Mouse (Mus musculus) megakaryocyte, adult 5-6 weeks (primary cell): ENCODE data around the gene Srebf1. TPM values are rescaled to one million over a fixed set of nuclear protein-coding genes. Genes with fewer than 3 reads are reported as not detected.

ENCODE experiments used
- ATAC-seq: 2 replicates; pipeline ENCODE4 v1.8.0; 2016; ENCODE audit warnings: mild to moderate bottlenecking, inconsistent platforms; ENCODE audit not compliant: poor library complexity, severe bottlenecking
- total RNA-seq, 2 experiments: library from RNA; stranded (forward) in 1 of 2; stranded (reverse) in 1 of 2; fragments of 153-499, 151-499 nt in 1 of 2; fragments of 221-1000, 200-1000 nt in 1 of 2; gene quantifications; 2 replicates each; pipeline versions ENCODE4 v1.2.3 to v1.2.4; 2015 to 2017

The Srebf1 gene
- total RNA-seq, 2 experiments from 2014 or later: 27.6 to 37.3 TPM

DNA sequence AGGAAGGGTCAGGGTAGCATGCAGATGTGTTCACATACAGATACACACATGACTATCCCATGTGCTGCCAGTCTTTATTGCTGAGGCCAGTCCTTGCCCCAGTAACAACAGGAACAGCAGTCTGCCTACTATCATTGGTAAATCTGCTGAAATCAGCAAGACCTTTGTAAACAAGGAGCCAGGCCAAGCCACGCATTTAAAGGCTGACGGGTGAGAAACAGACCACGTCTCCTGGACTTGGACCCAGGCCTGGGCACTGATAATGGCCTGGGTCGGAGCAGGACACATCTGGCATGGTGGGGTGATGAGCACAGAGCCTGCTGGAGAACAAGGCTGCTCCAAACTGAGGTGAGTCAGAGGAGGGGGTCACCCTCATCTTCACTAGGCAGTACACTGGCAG lies 18.1 kb upstream of the Srebf1 start:
- no peak for ATAC-seq

GRCm38 (mm10) chr11:60235351-60235750 lies 13.0 kb upstream of the Srebf1 start:
- no peak for ATAC-seq

DNA sequence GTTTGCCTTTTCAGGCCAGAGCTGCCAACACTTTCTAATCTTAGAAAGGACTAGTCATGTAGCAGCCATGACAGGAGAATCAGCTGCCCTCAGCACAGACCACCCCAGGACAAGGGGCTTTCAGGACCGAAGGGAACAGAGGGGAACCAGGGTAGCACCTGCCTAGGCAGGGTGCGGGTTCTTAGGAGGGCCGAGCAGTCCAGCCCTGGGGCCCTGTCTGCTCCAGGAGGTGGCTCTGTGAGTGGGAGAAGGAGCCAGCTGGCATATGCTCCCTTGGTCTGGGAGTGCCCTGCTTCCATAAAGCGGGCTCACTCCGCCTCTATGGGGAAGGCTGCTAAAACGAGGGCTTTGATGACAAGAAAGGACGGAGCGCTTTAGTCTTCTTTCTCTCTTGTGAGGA lies 10.9 kb upstream of the Srebf1 start:
- no peak for ATAC-seq

DNA sequence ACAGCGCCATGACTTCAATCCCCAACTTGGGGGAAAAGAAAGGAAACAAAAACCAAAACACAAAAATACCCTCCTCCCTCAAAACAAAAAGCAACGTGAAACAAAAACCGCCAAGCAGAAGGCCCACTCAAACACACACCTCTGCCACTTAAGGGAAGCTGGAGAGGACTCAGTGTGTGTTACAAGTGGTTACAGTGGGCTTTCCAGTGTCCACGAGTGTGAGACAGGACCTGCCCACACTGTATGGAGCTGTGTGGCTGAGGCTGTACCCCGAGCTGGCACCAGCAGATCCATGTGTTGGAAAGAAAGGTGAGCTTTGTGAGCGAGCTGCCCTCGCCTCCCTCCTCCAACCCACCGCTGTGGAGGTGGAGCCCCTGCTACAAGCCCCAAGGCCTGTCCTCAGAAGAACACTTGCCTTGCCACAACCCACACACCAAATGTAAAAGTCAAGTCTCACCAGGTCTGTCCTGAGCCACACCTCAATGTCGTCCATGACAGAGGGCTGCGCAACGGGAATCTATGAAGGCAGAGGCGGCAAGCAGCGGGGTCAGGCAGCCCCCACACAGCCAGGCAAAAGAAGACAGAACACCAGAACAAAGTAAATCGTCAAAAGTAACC lies 10.2 kb upstream of the Srebf1 start:
- ATAC-seq: no peak

DNA sequence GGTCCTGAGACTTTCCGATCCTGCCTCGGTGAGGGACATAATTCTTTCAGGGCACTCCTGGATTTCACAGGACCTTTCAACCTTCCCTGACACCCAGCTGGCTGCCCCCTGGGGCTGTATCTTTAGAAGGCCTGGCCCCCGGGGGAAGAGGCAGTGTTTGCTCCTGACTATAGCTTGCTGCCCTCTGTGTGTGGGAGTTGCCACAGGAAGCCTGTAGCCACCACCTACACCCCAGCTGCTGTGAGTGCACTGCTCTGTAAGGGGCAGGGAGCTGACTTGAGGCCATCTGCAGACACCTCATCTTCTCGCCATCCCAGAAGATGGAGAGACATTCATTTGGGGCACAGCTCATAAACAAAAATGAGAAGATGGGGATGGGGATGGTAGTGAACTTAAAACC lies 9.6 kb upstream of the Srebf1 start:
- ATAC-seq: no peak

DNA sequence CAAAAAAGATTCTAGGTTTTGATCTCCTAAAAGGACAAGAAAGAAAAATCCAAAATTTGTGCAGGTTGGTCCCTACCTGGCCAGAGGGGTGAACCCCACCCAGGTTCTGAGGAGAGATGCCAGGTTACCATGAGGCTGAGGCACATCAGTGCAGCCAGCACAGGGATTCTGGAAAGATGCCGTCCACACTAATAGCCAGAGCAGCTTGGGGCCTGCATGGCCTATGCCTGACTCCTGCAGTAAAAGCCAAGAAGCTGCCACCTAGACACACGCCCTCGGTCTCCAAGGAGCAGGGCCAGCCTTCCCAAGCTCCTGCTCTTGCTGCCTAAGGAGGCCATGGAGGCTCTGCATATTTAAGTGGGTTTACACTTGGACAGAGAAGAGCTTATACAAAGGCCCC lies 8.9 kb upstream of the Srebf1 start:
- no peak for ATAC-seq

GRCm38 (mm10) chr11:60230512-60230911 lies 8.1 kb upstream of the Srebf1 start:
- ATAC-seq: no peak

- no peak for ATAC-seq
These were observed 7.4 kb upstream of the Srebf1 start for GRCm38 (mm10) chr11:60229821-60230220.

- ATAC-seq: no peak
These were observed 6.1 kb upstream of the Srebf1 start for GRCm38 (mm10) chr11:60228525-60228924.

DNA sequence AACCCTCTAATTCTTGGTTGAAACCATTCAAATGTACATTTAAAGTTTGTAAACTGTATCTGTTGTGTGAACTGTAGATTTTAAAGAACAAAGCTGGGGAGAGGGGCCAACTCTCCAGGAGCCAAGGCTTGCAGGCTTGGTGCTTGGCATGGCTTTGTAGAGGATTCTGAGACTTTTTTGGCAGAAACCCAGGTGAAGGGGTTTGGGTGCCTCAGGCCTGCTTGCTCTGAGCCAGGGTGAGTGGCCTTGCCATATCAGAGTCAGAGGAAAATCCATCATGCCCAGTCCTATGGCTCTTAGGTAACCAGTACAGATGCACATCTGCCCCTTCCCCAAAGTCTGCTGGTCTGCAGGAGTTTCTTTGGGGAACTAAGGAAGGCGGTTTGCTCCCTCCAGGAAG lies 3.5 kb upstream of the Srebf1 start:
- ATAC-seq: no peak

DNA sequence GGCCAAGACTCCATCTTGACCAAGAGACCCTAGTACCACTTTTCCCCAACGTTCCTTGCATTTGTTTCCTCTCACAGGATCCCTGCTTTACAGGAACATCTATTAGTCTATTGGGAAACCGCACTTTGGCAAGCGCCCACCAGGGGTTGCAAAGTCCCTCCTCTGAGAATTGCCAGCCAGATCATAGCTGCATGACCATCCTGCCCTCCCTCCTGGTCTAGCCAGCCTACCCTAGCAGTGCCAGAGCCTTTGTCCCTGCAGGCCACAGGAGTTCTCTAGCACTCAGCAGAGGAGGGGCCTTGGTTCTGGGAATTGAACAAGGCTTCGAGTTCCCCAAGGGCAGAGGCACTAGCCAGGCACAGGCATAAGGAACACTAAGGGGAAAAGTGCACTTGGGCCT lies 2.3 kb upstream of the Srebf1 start:
- no peak for ATAC-seq

GRCm38 (mm10) chr11:60222085-60222468 lies 304 bp downstream of the Srebf1 start:
- no peak for ATAC-seq

DNA sequence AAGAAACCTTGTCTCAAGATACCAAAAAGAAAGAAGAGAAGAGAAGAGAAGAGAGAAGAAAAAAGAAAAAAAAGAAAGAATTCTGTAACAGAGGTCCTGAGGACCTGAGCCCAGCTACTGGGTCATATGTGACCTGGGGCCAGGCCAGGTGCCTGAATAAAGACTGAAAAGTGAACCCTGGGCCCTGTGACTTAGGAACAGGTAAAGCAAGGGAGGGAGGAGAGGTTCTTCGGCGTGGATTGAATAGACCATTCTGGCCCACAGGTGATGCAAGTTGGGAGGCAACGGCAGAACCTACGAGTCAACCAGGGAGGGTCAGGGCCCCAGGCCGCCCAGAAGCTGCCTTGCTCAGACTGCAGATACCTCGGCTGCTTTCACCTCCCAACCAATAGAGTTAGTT lies 956 bp downstream of the Srebf1 start:
- no peak for ATAC-seq

DNA sequence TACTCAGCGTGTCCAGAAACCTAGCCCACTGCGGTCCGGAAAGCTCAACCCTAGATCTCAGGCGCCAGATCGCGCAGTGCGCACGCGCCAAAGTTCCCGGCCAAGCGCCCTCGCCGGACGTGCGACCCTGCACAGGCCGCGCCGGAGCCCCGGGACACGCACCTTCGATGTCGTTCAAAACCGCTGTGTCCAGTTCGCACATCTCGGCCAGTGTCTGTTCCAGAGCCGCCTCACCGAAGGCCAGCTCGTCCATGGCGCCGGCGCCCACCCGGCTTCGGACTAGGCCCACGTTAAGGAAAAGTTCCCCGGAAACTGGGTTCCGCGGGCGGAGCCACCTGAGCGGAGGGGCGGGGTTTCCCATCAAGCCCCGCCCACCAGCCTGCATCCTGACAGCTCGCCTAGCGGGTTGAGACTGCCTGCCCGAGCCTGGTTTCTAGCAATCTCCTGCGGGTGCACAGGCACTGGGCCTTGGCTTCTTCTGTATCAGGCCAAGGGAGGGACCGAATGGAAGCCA lies 2.0 kb downstream of the Srebf1 start:
- ATAC-seq: peak; percentile 79

- no peak for ATAC-seq
These were observed 2.8 kb downstream of the Srebf1 start for GRCm38 (mm10) chr11:60219609-60220008.

DNA sequence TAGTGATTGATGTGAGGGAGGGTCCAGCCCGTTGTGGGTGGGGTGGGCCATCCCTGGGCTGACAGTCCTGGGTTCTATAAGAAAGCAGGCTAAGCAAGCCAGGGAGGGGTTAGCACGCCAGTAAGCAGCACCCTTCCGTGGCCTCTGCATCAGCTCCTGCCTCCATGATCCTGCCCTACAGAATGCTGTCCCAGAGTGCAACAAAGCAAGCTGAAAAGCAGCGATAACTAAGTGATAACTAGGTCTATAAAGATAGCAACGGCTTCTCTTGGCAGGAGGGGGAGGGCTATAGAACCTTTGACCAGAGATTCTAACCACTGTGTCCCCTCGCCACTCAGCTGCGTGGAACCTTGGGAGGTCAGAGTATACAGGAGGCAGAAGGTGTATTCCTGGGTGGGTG lies 4.9 kb downstream of the Srebf1 start:
- ATAC-seq: no peak

- ATAC-seq: no peak
These were observed 5.7 kb downstream of the Srebf1 start for GRCm38 (mm10) chr11:60216671-60217070.

DNA sequence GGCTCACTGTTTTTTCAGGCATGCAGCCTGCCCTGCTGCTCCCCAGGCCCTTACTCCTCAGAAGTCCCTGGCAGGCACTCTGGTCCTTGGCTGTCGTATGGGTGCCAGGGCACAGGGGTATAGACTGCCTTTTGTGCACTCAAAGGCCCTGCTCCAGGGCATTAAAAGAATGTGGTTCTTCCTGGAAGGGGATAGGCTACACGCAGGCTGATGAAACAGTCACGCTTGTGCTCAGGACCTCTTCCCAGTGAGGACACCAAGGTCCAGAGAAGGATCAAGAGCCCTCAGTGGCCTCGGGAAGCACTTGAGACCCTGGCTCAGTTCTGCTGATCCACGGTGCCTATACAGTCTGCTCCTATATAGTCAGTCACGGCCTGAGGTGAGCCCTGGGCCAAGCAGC lies 9.1 kb downstream of the Srebf1 start:
- no peak for ATAC-seq

- no peak for ATAC-seq
These were observed 10.6 kb downstream of the Srebf1 start for GRCm38 (mm10) chr11:60211761-60212160.

DNA sequence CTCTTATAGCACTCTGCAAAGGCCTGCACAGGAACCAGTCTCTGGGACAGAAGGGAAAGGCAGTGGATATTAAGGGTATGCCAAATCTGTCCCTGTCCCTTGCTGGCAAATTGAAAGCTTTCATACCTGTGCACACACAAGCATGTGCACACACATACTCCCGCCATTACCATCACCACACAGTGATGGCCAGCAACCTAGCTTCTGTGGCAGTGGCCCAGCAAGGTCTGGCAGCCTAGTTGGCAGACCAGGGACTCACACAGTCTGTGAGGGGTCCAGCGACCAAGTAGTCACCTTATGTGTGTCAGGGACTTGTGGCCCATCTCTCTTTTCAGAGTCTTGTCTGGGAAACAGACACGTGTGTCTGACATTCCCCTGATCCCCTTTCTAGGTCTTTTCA lies 11.2 kb downstream of the Srebf1 start:
- ATAC-seq: no peak

DNA sequence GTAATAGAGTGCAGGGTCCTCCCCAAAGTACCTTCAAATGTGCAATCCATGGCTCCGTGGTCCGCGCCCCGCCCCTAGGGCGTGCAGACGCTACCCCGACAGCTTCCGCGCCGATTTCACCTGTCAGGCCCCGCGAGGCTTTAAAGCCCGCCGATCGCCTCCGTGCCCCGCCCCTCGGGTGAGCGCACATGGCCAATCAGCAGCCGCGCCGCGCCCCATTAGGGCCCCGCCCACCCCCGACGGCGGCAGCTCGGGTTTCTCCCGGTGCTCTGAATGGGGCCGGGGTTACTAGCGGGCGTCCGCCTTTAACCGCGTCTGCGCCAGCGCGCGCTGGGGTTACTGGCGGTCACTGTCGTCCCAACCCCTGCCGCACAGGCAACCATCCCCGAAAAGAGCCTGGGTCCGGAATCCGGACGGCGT lies 12.1 kb downstream of the Srebf1 start:
- peak; percentile 96 for ATAC-seq

GRCm38 (mm10) chr11:60209933-60210249 lies 12.5 kb downstream of the Srebf1 start:
- ATAC-seq: no peak

GRCm38 (mm10) chr11:60209217-60209932 lies 13.0 kb downstream of the Srebf1 start:
- ATAC-seq: no peak
